Mouse (Mus musculus): ENCODE data around the gene Mmp2.

Mmp2 gene

GRCm38 (mm10) chr8:92896611-92897010 is 69.5 kb downstream of the Mmp2 start:
- no peak for DNase-seq

- DNase-seq: no peak
Measured at GRCm38 (mm10) chr8:92897794-92898193, 70.7 kb downstream of the Mmp2 start.

GRCm38 (mm10) chr8:92899590-92899989 is 72.5 kb downstream of the Mmp2 start:
- DNase-seq: no peak

GRCm38 (mm10) chr8:92901107-92901506 is 74.0 kb downstream of the Mmp2 start, which contains the start of gene Capns2:
TSS of gene Capns2 (plus strand) at chr8:92901407.
- DNase-seq: no peak

GRCm38 (mm10) chr8:92902981-92903380 is 75.9 kb downstream of the Mmp2 start:
- DNase-seq: no peak
